Mouse (Mus musculus): ENCODE results near the gene Txndc2.
"Not testable (repeated sequence)": the region's sequence is repeated elsewhere in the genome, so short reads cannot be mapped to it uniquely, and the experiment has no call there.

Gene Txndc2

GRCm38 (mm10) chr17:65650598-65650997, 8.6 kb upstream of the Txndc2 start:
- no peak for DNase-seq

DNA sequence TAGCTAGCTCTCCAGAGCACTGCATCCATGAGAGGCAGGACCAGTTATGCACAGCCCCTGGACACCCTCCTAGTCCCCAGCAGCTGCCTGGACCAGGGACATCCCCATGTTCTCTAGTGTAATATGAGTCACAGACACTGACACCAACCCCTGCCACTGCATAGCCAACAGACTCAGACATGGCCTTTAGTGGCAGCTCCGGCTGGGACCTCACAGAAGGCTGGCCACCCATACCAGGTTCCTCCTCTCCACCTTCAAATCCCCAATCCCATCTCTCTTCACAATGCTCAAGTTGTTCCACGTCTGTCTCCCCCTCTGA, 7.2 kb upstream of the Txndc2 start:
- DNase-seq: no peak

GRCm38 (mm10) chr17:65648371-65649174, 6.6 kb upstream of the Txndc2 start:
- no peak for DNase-seq

DNA sequence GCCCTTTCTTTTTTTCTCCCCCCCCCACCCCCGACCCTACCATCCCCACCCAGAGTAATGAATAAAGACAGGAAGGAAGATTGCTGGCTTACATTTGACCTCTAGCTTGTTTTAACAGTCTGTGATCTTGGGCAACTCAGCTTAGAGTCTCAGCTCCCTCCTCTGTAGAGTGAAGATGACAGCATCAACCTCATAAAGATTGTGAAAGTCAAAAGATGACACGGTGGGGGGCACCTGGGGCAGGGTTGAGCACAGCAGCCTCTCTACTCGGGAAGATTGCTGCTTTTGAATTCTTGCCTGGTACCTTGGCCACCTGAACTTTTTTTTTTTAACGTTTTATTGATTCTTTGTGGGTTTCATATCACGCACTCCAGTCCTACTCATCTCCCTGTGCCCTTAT, 6.0 kb upstream of the Txndc2 start:
- no peak for DNase-seq

DNA sequence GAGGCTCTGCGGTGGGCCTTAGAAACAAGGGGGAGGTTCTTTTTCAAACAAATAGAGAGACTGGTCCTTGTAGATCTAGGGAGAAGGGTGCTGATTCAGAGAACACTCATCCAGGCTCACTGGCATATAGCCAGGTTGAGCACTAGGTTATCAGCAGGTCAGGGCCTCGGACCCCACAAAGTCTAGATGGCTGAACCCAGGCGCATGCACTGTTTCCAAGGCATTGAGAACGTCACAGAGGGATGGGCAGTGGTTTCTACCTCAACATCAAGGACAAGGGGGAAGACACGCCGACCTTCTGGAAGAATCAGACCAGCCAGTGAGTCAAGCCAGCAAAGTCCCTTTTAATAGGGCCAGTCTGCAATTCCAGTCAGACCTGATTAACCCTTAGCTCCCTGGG, 5.3 kb upstream of the Txndc2 start:
- DNase-seq: no peak

- no peak for DNase-seq
Observed at GRCm38 (mm10) chr17:65643579-65643978, 1.6 kb upstream of the Txndc2 start.

GRCm38 (mm10) chr17:65643051-65643521, 1.1 kb upstream of the Txndc2 start:
- DNase-seq: no peak

GRCm38 (mm10) chr17:65642578-65642991, 617 bp upstream of the Txndc2 start:
- DNase-seq: no peak

DNA sequence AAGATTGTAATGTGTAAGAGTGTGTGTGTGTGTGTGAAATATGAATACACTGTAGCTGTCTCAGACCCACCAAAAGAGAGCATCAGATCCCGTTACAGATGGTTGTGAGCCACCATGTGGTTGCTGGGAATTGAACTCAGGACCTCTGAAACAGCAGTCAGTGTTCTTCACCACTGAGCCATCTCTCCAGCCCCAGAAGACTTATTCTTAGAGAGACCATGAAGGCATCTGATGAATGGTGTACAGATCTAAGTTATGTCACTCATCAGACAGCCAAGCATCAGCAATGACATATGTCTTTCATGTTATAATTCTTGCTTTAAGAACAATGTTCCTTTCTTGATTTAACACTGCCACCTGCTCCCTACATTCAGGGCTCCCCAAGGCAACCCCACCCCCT, 2.8 kb downstream of the Txndc2 start:
- DNase-seq: no peak

GRCm38 (mm10) chr17:65635715-65636360, 6.1 kb downstream of the Txndc2 start:
- DNase-seq: no peak

DNA sequence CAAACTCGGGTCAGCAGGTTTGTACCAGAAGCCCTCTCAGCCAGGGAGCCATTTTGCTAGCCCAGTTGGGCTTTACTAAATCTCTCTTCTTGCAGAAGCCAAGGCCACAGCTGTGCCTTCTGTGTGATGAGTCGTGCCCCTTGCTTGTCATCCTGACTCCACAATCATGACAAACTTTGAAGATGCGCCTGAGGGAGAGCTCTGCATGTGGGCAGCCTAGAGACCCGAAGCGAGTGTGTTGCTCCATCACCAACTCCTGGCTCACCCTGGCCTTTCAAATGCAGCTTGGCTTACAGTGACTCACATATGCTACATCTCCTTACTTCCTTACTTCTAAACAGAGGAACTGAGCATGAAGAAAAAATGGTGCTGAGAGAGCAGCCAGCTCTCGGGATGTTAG, 12.0 kb downstream of the Txndc2 start:
- no peak for DNase-seq

GRCm38 (mm10) chr17:65628823-65629532, 13.0 kb downstream of the Txndc2 start:
- not testable (repeated sequence) for DNase-seq

DNA sequence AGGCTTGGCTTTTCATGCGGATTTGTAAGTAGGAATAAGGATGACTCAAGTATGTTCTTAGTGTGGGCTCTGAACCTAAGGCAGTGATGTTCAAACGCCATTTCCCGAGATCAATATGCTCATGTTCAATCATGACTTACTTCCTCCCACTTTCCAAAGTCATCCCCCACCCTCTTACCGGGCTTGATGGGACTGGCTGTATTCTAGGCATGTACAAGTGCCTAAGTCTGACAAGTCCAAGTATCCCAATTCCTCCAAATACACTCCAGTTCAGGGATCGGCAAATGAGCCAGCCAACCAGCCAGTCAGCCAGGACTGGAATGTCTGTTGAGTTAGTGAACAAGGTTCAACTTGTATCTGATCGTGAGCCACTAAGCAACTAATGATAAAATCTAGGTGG, 15.7 kb downstream of the Txndc2 start:
- DNase-seq: no peak

GRCm38 (mm10) chr17:65625563-65625962, 16.4 kb downstream of the Txndc2 start:
- no peak for DNase-seq

GRCm38 (mm10) chr17:65623130-65623529, 18.8 kb downstream of the Txndc2 start:
- DNase-seq: no peak

GRCm38 (mm10) chr17:65618431-65618830, 23.5 kb downstream of the Txndc2 start:
- DNase-seq: no peak

GRCm38 (mm10) chr17:65615678-65616077, 26.3 kb downstream of the Txndc2 start:
- DNase-seq: peak; percentile 13

- peak; percentile 16 for DNase-seq
Observed at GRCm38 (mm10) chr17:65614431-65614830, 27.5 kb downstream of the Txndc2 start.

DNA sequence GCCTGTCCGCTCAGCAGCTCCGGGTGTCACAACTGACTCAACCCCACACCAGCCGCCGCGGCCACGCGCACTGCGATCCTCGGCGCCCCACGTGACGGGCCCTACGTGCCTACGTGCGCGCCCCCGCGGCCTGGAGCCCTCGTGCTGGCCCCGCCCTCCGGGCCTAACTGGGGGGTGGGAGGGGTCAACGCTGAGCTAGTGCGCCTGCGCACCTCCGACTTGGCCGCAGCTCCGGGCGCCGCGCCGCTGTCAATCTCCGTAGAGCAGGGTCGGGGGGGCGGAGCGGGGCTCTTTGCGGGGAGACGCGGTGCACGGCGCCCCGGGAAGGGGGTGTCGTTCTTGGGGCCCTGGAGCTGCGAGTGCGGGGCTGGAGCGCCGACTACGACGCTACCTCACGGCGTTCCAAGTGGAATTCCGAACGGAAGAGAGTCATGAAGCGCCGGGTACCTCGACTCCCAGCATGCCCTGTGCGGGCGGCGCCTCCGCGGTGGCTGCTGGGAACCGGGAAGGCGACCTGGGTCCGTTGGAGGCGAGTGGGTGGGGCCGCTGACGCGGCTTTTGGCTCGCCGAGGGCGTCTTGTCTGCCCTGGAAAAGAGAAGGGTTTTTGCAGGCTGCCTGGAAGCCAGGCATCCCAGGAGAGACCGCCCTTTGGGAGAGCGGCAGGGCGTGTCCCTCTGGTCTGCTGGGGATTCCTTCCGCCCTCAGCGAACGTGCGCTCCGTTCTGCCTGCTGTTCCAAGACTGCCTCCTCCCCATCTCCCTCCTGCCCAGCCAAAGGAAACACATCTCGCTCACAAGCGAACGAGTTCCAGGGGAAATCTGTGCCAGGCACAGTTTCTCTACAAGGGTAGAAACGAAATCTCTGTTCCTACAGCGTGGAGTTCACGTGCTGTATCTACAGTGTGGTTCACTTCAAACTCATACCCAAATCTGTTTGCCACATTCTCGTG, 28.2 kb downstream of the Txndc2 start, which contains the start of gene Vapa:
Gene Vapa, minus strand, starts transcription at position 93 of the 950 bp plus-strand sequence.
- peak; percentile 98 for DNase-seq

- no peak for DNase-seq
Observed at GRCm38 (mm10) chr17:65613142-65613462, 28.9 kb downstream of the Txndc2 start.

DNA sequence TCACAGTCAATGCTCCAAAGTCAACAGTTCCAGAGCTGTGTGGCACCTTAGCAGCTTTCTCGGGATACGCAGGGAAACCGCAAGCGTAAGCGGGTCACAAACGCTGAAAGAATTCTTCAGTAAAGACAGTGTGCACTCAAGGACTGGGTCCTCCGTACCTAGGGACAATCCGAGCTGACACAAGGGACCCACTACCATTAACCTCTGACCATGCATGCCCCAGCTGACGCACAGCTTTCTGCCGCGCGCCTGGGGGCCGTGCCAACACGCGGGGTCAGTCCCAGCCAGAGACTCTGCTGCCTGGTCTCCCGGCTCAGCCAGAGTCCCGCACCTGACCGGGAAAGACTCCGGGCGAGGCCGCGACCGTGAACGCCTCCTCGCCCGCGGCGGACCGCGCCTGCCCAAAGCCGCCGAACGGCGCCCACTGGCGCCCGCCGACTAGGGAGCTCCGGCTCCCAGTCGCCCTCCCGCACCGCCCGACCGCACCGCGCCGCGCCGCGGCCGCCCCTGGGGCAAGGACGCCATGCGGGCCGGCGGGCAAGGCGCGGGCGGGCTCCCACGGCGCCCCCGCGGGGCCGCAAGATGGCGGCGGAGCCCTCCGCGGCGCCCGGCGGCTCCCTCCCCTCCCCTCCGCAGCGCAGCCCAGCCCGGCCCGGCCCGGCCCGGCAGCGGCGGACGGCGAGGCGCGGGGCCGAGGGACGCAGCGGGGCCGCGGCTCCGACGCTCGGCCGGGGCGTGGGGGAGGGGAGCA, 29.4 kb downstream of the Txndc2 start:
- DNase-seq: peak; percentile 73

GRCm38 (mm10) chr17:65611721-65612120, 30.2 kb downstream of the Txndc2 start:
- no peak for DNase-seq

Data from cerebellum, adult 11-12 months (tissue).